ENCODE assay signal across 9 mouse cellular contexts in the genomic region with DNA sequence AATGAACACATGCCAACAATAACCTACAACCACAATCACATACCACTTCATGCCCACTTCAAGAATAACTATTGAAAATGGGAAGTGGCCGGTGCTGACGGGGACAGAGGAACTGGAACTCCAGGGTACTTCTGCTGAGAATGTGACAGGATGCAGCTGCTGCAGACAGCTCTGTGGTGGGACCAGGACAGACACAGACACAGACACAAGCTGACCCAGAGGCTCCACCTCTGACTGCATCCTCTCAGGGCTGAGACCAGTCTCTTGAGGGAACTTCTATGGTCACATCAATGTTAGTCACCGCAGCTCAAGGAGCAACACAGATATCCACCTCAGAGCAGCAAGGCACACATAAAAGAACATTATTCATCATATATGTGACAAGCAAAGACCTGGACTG. TPM values are rescaled to one million over a fixed set of nuclear protein-coding genes. Genes with fewer than 3 reads are reported as not detected.
DNase-seq lines count a peak whose midpoint lies in the region; ATAC-seq and TF ChIP-seq lines count a peak whose summit lies in the region.
"Had no signal": no experiment of that assay in that cellular context is flagged by ENCODE, and none has a peak within 500 bp of the region (broad histone marks: within the 10 kb centered on the region; RNA-seq: fewer than 3 reads in every experiment).

No protein-coding gene starts in this region.

- no peak overlapping the region for H3K9ac ChIP-seq in intestine, embryonic 14.5 days (ENCODE audit: low read length)
- H3K9ac ChIP-seq in intestine, embryonic 15.5 days: no peak overlapping the region

- no peaks in the 10 kb centered on the region for H3K4me1 ChIP-seq in intestine, embryonic 14.5 days (replicated peaks; ENCODE audit: control insufficient read depth, insufficient read depth, low read length)
- no peaks in the 10 kb centered on the region for H3K4me1 ChIP-seq in intestine, embryonic 15.5 days (replicated peaks)
- H3K4me1 ChIP-seq in bone marrow, adult 2 months (ENCODE audit: control insufficient read depth, insufficient read depth, low read length): peaks cover 2% of the 10 kb centered on the region
- 0 out of 2 replicates have a peak, but pooled peaks cover 3% of the 10 kb centered on the region for H3K4me1 ChIP-seq in cerebellum, adult 2 months (ENCODE audit: control insufficient read depth, insufficient read depth, low read length)

- TF ChIP-seq POLR2A in bone marrow, adult 2 months (IDR thresholded peaks at IDR 0.05; ENCODE audit: borderline replicate concordance, control insufficient read depth, low read depth, low read length): no peak
- no peak for TF ChIP-seq POLR2A in cerebellum, adult 2 months (IDR thresholded peaks at IDR 0.05; ENCODE audit: borderline replicate concordance, insufficient read depth, low read length)

- 45% methylated on average over 3 of the region's 3 CpGs for WGBS in intestine, embryonic 14.5 days
- 47% methylated on average over 3 of the region's 3 CpGs for WGBS in intestine, embryonic 15.5 days
- 2% methylated on average over 3 of the region's 3 CpGs for WGBS in bone marrow, adult 2 months
- WGBS in cerebellum, adult 2 months: 78% methylated on average over 3 of the region's 3 CpGs

- H3K36me3 ChIP-seq in intestine, embryonic 14.5 days (ENCODE audit: control insufficient read depth, insufficient read depth, low read length): no peaks in the 10 kb centered on the region
- H3K36me3 ChIP-seq in intestine, embryonic 15.5 days: no peaks in the 10 kb centered on the region

- no peak overlapping the region for H3K4me2 ChIP-seq in intestine, embryonic 14.5 days (ENCODE audit: low read length)
- H3K4me2 ChIP-seq in intestine, embryonic 15.5 days (replicated peaks): no peak overlapping the region

- H3K27me3 ChIP-seq in intestine, embryonic 14.5 days (replicated peaks; ENCODE audit: control insufficient read depth, insufficient read depth, low read length): no peaks in the 10 kb centered on the region
- H3K27me3 ChIP-seq in intestine, embryonic 15.5 days (replicated peaks): no peaks in the 10 kb centered on the region
- H3K27me3 ChIP-seq in cerebellum, adult 2 months (ENCODE audit: control insufficient read depth, insufficient read depth, low read length): no peaks in the 10 kb centered on the region

- no peak for ATAC-seq in intestine, embryonic 14.5 days (replicated peaks; ENCODE audit: low FRiP score, low TSS enrichment, low read depth)
- ATAC-seq in intestine, embryonic 15.5 days: no peak
- ATAC-seq in megakaryocyte progenitor cell, adult 5-6 weeks (replicated peaks; ENCODE audit: poor library complexity): peak; percentile 98

- H3K4me3 ChIP-seq in intestine, embryonic 14.5 days (ENCODE audit: low read depth, low read length): no peak overlapping the region
- no peak overlapping the region for H3K4me3 ChIP-seq in intestine, embryonic 15.5 days (replicated peaks)
- no peak overlapping the region for H3K4me3 ChIP-seq in bone marrow, adult 2 months (replicated peaks; ENCODE audit: control insufficient read depth, low read depth, low read length)
- no peak overlapping the region for H3K4me3 ChIP-seq in cerebellum, adult 2 months (replicated peaks; ENCODE audit: insufficient read depth, low read depth, low read length)
- H3K4me3 ChIP-seq: myocyte had no signal

- no peak for TF ChIP-seq CTCF in bone marrow, adult 2 months (IDR thresholded peaks at IDR 0.05; ENCODE audit: control insufficient read depth, insufficient read depth, low read length)
- TF ChIP-seq CTCF in cerebellum, adult 2 months (IDR thresholded peaks at IDR 0.05; ENCODE audit: borderline replicate concordance, insufficient read depth, low read depth, low read length): no peak

- no peak overlapping the region for H3K27ac ChIP-seq in intestine, embryonic 14.5 days (ENCODE audit: low read depth)
- H3K27ac ChIP-seq in intestine, embryonic 15.5 days: no peak overlapping the region
- H3K27ac ChIP-seq in bone marrow, adult 2 months (ENCODE audit: control insufficient read depth, insufficient read depth, low read depth, low read length, poor library complexity): peak overlapping the region; percentile 19; the same call in 1 of the 2 replicates
- H3K27ac ChIP-seq in cerebellum, adult 2 months (ENCODE audit: insufficient read depth, low read length): no peak overlapping the region

- no peaks in the 10 kb centered on the region for H3K9me3 ChIP-seq in intestine, embryonic 14.5 days (ENCODE audit: control insufficient read depth, low read length)
- H3K9me3 ChIP-seq in intestine, embryonic 15.5 days: no peaks in the 10 kb centered on the region

- peak; percentile 41 for DNase-seq in intestine, embryonic 14.5 days (ENCODE audit: low spot score)
- DNase-seq in kidney, postnatal 36 days: peak; percentile 12 to 21
- DNase-seq in cerebellum, adult 2 months: no peak
- no peak for DNase-seq in layer of hippocampus, adult 8-10 months (ENCODE audit: low spot score in 2 of 2)
- no peak for DNase-seq in urinary bladder, postnatal 4 days (ENCODE audit: low spot score in 2 of 2)

RNA-seq across cellular contexts. Expression of gene Tubgcp5, which starts 9.4 kb away (rescaled TPM):
- polyA plus RNA-seq in intestine, embryonic 14.5 days (2014; fragmentation: Nextera tagmentation; extraction: Ambion mirVana): 28.2 and 31.5 TPM in 2 replicates
- 21.5 and 21.8 TPM in 2 replicates for polyA plus RNA-seq in intestine, embryonic 15.5 days (2015; fragmentation: Nextera tagmentation; extraction: Ambion mirVana)
- polyA plus RNA-seq in bone marrow, adult 2 months (2011; ENCODE audit: insufficient read depth, insufficient read length, low replicate concordance, missing spikeins): 6.9 and 12.5 TPM in 2 replicates
- total RNA-seq in megakaryocyte progenitor cell, adult 5-6 weeks (2015): 34.5 and 43.3 TPM in 2 replicates
- total RNA-seq in megakaryocyte progenitor cell, adult 5-6 weeks (2017): 23.2 and 60.3 TPM in 2 replicates
- polyA plus RNA-seq in cerebellum, adult 2 months (2012; rRNA removed): 26.9 and 30.4 TPM in 2 replicates
- 10 to 100 TPM; 29.9 to 40.8 (median 36.8) TPM for total RNA-seq in layer of hippocampus, adult 8-10 months (2022)

RNA-seq across cellular contexts. Expression of gene Siglech, which starts 16.6 kb away (rescaled TPM):
- polyA plus RNA-seq in intestine, embryonic 14.5 days (2014; fragmentation: Nextera tagmentation; extraction: Ambion mirVana): 1.6 TPM in 2 replicates
- polyA plus RNA-seq in intestine, embryonic 15.5 days (2015; fragmentation: Nextera tagmentation; extraction: Ambion mirVana): 0.64 and 1.3 TPM in 2 replicates
- 8.0 and 22.7 TPM in 2 replicates for polyA plus RNA-seq in bone marrow, adult 2 months (2011; ENCODE audit: insufficient read depth, insufficient read length, low replicate concordance, missing spikeins)
- total RNA-seq in megakaryocyte progenitor cell, adult 5-6 weeks (2015): 0.10 TPM in 1 of 2 replicates, not detected in the other
- total RNA-seq in megakaryocyte progenitor cell, adult 5-6 weeks (2017): 0.46 TPM in 1 of 2 replicates, not detected in the other
- 7.5 and 7.8 TPM in 2 replicates for polyA plus RNA-seq in cerebellum, adult 2 months (2012; rRNA removed)
- total RNA-seq in layer of hippocampus, adult 8-10 months (2022): 10 to 100 TPM; 10.7 to 66.2 (median 32.2) TPM
- polyA plus RNA-seq: myocyte had no signal

RNA-seq across cellular contexts. Expression of gene Cyfip1, which starts 57.0 kb away (rescaled TPM):
- 102 and 118 TPM in 2 replicates for polyA plus RNA-seq in intestine, embryonic 14.5 days (2014; fragmentation: Nextera tagmentation; extraction: Ambion mirVana)
- polyA plus RNA-seq in intestine, embryonic 15.5 days (2015; fragmentation: Nextera tagmentation; extraction: Ambion mirVana): 94.6 and 94.7 TPM in 2 replicates
- polyA plus RNA-seq in bone marrow, adult 2 months (2011; ENCODE audit: insufficient read depth, insufficient read length, low replicate concordance, missing spikeins): 3.9 and 14.1 TPM in 2 replicates
- 38.7 and 42.8 TPM in 2 replicates for total RNA-seq in megakaryocyte progenitor cell, adult 5-6 weeks (2015)
- 41.1 and 49.2 TPM in 2 replicates for total RNA-seq in megakaryocyte progenitor cell, adult 5-6 weeks (2017)
- polyA plus RNA-seq in cerebellum, adult 2 months (2012; rRNA removed): 48.2 and 52.8 TPM in 2 replicates
- total RNA-seq in layer of hippocampus, adult 8-10 months (2022): 100 to 1,000 TPM; 105 to 146 (median 123) TPM

Comparison
In these comparisons a context has a peak if more than half of its experiments do, and no peak if none do; other contexts are left out.
1. DNase-seq: peak in intestine, embryonic 14.5 days (single experiment) and kidney, postnatal 36 days (2 of 2); none in cerebellum, adult 2 months (0 of 2), layer of hippocampus, adult 8-10 months (0 of 2) and urinary bladder, postnatal 4 days (0 of 2).